10 mouse cellular contexts compared by ENCODE assay signal in genomic region chr9:56882818-56883217, GRCm38 (mm10). TPM values are rescaled to one million over a fixed set of nuclear protein-coding genes. Genes with fewer than 3 reads are reported as not detected.
A peak's percentile ranks its signal among the peaks of the same experiment; 100 is the strongest.
DNase-seq lines count a peak whose midpoint lies in the region; ATAC-seq and TF ChIP-seq lines count a peak whose summit lies in the region.
"Had no signal": no experiment of that assay in that cellular context is flagged by ENCODE, and none has a peak within 500 bp of the region (broad histone marks: within the 10 kb centered on the region; RNA-seq: fewer than 3 reads in every experiment).

No protein-coding gene starts in this region.

- H3K36me3 ChIP-seq in lung, embryonic 14.5 days (ENCODE audit: insufficient read depth), result peaks cover 22% of the 10 kb centered on the region; the same call in 1 of the 2 replicates
- H3K36me3 ChIP-seq in embryonic facial prominence, embryonic 15.5 days, result peaks cover 28% of the 10 kb centered on the region
- peaks cover 67% of the 10 kb centered on the region for H3K36me3 ChIP-seq in heart, embryonic 14.5 days (ENCODE audit: control insufficient read depth, insufficient read depth, low read length)
- H3K36me3 ChIP-seq in limb, embryonic 10.5 days, result peaks cover 22% of the 10 kb centered on the region; the same call in 1 of the 2 replicates
- H3K36me3 ChIP-seq: liver, embryonic 15.5 days had no signal

- no peak overlapping the region for H3K4me3 ChIP-seq in lung, embryonic 14.5 days (ENCODE audit: low read depth, low read length)
- H3K4me3 ChIP-seq in lung, adult 2 months (replicated peaks; ENCODE audit: extremely low read depth, low read depth, low read length), result no peak overlapping the region
- no peak overlapping the region for H3K4me3 ChIP-seq in embryonic facial prominence, embryonic 15.5 days (replicated peaks)
- no peak overlapping the region for H3K4me3 ChIP-seq in heart, embryonic 14.5 days (ENCODE audit: control insufficient read depth in 1 of 2, insufficient read depth in 1 of 2, low read depth in 1 of 2, low read length in 2 of 2)
- H3K4me3 ChIP-seq in limb, embryonic 10.5 days, result no peak overlapping the region
- H3K4me3 ChIP-seq: liver, embryonic 15.5 days had no signal

- H3K4me2 ChIP-seq in lung, embryonic 14.5 days, result no peak overlapping the region
- no peak overlapping the region for H3K4me2 ChIP-seq in embryonic facial prominence, embryonic 15.5 days (replicated peaks)
- no peak overlapping the region for H3K4me2 ChIP-seq in heart, embryonic 14.5 days (ENCODE audit: low read length)
- H3K4me2 ChIP-seq: liver, embryonic 15.5 days had no signal

- no peak for TF ChIP-seq POLR2A in lung, adult 2 months (IDR thresholded peaks at IDR 0.05; ENCODE audit: borderline replicate concordance, extremely low read depth, low read depth, low read length)

- no peak for TF ChIP-seq CTCF in lung, embryonic 14.5 days (IDR thresholded peaks at IDR 0.05; ENCODE audit: low read depth)
- TF ChIP-seq CTCF in lung, adult 2 months (IDR thresholded peaks at IDR 0.05; ENCODE audit: insufficient read depth, low read length), result no peak

- H3K9me3 ChIP-seq in lung, embryonic 14.5 days (ENCODE audit: low read depth, low read length), result no peaks in the 10 kb centered on the region
- no peaks in the 10 kb centered on the region for H3K9me3 ChIP-seq in embryonic facial prominence, embryonic 15.5 days (replicated peaks)
- H3K9me3 ChIP-seq in heart, embryonic 14.5 days (ENCODE audit: control insufficient read depth, low read length), result no peaks in the 10 kb centered on the region
- no peaks in the 10 kb centered on the region for H3K9me3 ChIP-seq in limb, embryonic 10.5 days (replicated peaks)
- H3K9me3 ChIP-seq: liver, embryonic 15.5 days had no signal

- H3K27ac ChIP-seq in lung, embryonic 14.5 days (ENCODE audit: low read depth), result peak overlapping the region; percentile 18; the same call in 1 of the 2 replicates
- H3K27ac ChIP-seq in embryonic facial prominence, embryonic 15.5 days (replicated peaks), result peak overlapping the region; percentile 58
- peak overlapping the region in 1 of 2 experiments; percentile 48; a peak in 2 of 4 replicates for H3K27ac ChIP-seq in heart, embryonic 14.5 days (replicated peaks in 1 of 2; ENCODE audit: control insufficient read depth in 1 of 2, insufficient read depth in 1 of 2, low read depth in 2 of 2, low read length in 2 of 2)
- H3K27ac ChIP-seq in limb, embryonic 10.5 days, result peak overlapping the region; percentile 83
- H3K27ac ChIP-seq: liver, embryonic 15.5 days had no signal

- H3K9ac ChIP-seq in lung, embryonic 14.5 days, result no peak overlapping the region
- H3K9ac ChIP-seq in embryonic facial prominence, embryonic 15.5 days, result no peak overlapping the region
- no peak overlapping the region; the same call in 1 of the 2 replicates for H3K9ac ChIP-seq in heart, embryonic 14.5 days (ENCODE audit: low read length)
- H3K9ac ChIP-seq: liver, embryonic 15.5 days had no signal

- ATAC-seq in lung, embryonic 14.5 days (ENCODE audit: insufficient read depth), result no peak
- ATAC-seq in embryonic facial prominence, embryonic 15.5 days (ENCODE audit: insufficient number of reproducible peaks, low FRiP score, low TSS enrichment, low read depth), result peak; percentile 12; the same call in 1 of the 2 replicates
- ATAC-seq in heart, embryonic 14.5 days (ENCODE audit: insufficient number of reproducible peaks, insufficient read depth, low FRiP score, low read depth), result peak; percentile 26; the same call in 1 of the 2 replicates

- no peaks in the 10 kb centered on the region for H3K27me3 ChIP-seq in lung, embryonic 14.5 days (ENCODE audit: insufficient read depth, low read length)
- H3K27me3 ChIP-seq in embryonic facial prominence, embryonic 15.5 days, result no peaks in the 10 kb centered on the region
- H3K27me3 ChIP-seq in heart, embryonic 14.5 days (ENCODE audit: control insufficient read depth, insufficient read depth, low read length), result no peaks in the 10 kb centered on the region
- peaks cover 4% of the 10 kb centered on the region; the same call in 1 of the 2 replicates for H3K27me3 ChIP-seq in limb, embryonic 10.5 days (ENCODE audit: low read depth, poor library complexity, severe bottlenecking)
- H3K27me3 ChIP-seq: liver, embryonic 15.5 days had no signal

- peaks cover 15% of the 10 kb centered on the region; the same call in 1 of the 2 replicates for H3K4me1 ChIP-seq in lung, embryonic 14.5 days (ENCODE audit: insufficient read depth)
- H3K4me1 ChIP-seq in lung, adult 2 months (ENCODE audit: control insufficient read depth, insufficient read depth, low read length), result no peaks in the 10 kb centered on the region
- H3K4me1 ChIP-seq in embryonic facial prominence, embryonic 15.5 days, result peaks cover 41% of the 10 kb centered on the region
- peaks cover 7 to 13% of the 10 kb centered on the region in 2 experiments; a peak in 3 of 4 replicates for H3K4me1 ChIP-seq in heart, embryonic 14.5 days (ENCODE audit: control insufficient read depth in 2 of 2, insufficient read depth in 2 of 2, low read length in 2 of 2)
- H3K4me1 ChIP-seq in limb, embryonic 10.5 days, result peaks cover 34% of the 10 kb centered on the region
- H3K4me1 ChIP-seq: liver, embryonic 15.5 days had no signal

- WGBS in lung, embryonic 14.5 days, result 49% methylated on average over 12 of the region's 12 CpGs
- 43% methylated on average over 12 of the region's 12 CpGs for WGBS in lung, adult 2 months
- 55% methylated on average over 12 of the region's 12 CpGs for WGBS in embryonic facial prominence, embryonic 15.5 days
- 57% methylated on average over 12 of the region's 12 CpGs for WGBS in heart, embryonic 14.5 days
- 65% methylated on average over 12 of the region's 12 CpGs for WGBS in limb, embryonic 10.5 days

- DNase-seq in lung, embryonic 14.5 days, result no peak
- no peak for DNase-seq in lung, adult 2 months
- no peak for DNase-seq in limb, embryonic 10.5 days (ENCODE audit: low spot score)
- no peak for DNase-seq in ovary, adult 18-20 months (ENCODE audit: low spot score)
- DNase-seq in spleen, postnatal 4 days (ENCODE audit: low spot score in 2 of 2), result no peak
- no peak for DNase-seq in ovary, postnatal 14 days (ENCODE audit: low spot score)
- DNase-seq: thymus, postnatal 4 days had no signal

RNA-seq across cellular contexts. Expression of gene Cspg4, which starts 18.0 kb away (rescaled TPM):
- 12.3 and 13.9 TPM in 2 replicates for polyA plus RNA-seq in lung, embryonic 14.5 days (2014; fragmentation: Nextera tagmentation; extraction: Ambion mirVana)
- 19.5 and 21.2 TPM in 2 replicates for polyA plus RNA-seq in lung, adult 2 months (2012; rRNA removed)
- 31.2 and 34.1 TPM in 2 replicates for polyA plus RNA-seq in embryonic facial prominence, embryonic 15.5 days (2015; fragmentation: Nextera tagmentation; extraction: Ambion mirVana)
- 23.0 and 24.3 TPM in 2 replicates for polyA plus RNA-seq in heart, embryonic 14.5 days (2014; fragmentation: Nextera tagmentation; extraction: Ambion mirVana)
- 2.1 and 5.0 TPM in 2 replicates for polyA plus RNA-seq in limb, embryonic 10.5 days (2016; fragmentation: Nextera tagmentation; extraction: Ambion mirVana)

RNA-seq across cellular contexts. Expression of gene Odf3l1, which starts 18.3 kb away (rescaled TPM):
- 0.23 and 1.1 TPM in 2 replicates for polyA plus RNA-seq in lung, embryonic 14.5 days (2014; fragmentation: Nextera tagmentation; extraction: Ambion mirVana)
- polyA plus RNA-seq in lung, adult 2 months (2012; rRNA removed), result 1.7 and 1.8 TPM in 2 replicates
- 0.88 and 1.1 TPM in 2 replicates for polyA plus RNA-seq in embryonic facial prominence, embryonic 15.5 days (2015; fragmentation: Nextera tagmentation; extraction: Ambion mirVana)
- polyA plus RNA-seq in heart, embryonic 14.5 days (2014; fragmentation: Nextera tagmentation; extraction: Ambion mirVana), result 0.50 and 0.72 TPM in 2 replicates
- polyA plus RNA-seq in limb, embryonic 10.5 days (2016; fragmentation: Nextera tagmentation; extraction: Ambion mirVana), result 0.35 TPM in 1 of 2 replicates, not detected in the other

RNA-seq across cellular contexts. Expression of gene Snx33, which starts 45.4 kb away (rescaled TPM):
- 7.8 and 9.5 TPM in 2 replicates for polyA plus RNA-seq in lung, embryonic 14.5 days (2014; fragmentation: Nextera tagmentation; extraction: Ambion mirVana)
- polyA plus RNA-seq in lung, adult 2 months (2012; rRNA removed), result 22.4 and 23.6 TPM in 2 replicates
- 10.3 and 12.2 TPM in 2 replicates for polyA plus RNA-seq in embryonic facial prominence, embryonic 15.5 days (2015; fragmentation: Nextera tagmentation; extraction: Ambion mirVana)
- polyA plus RNA-seq in heart, embryonic 14.5 days (2014; fragmentation: Nextera tagmentation; extraction: Ambion mirVana), result 5.5 and 5.9 TPM in 2 replicates
- 9.3 and 11.6 TPM in 2 replicates for polyA plus RNA-seq in limb, embryonic 10.5 days (2016; fragmentation: Nextera tagmentation; extraction: Ambion mirVana)

RNA-seq across cellular contexts. Expression of gene Imp3, which starts 54.5 kb away (rescaled TPM):
- 69.6 and 75.1 TPM in 2 replicates for polyA plus RNA-seq in lung, embryonic 14.5 days (2014; fragmentation: Nextera tagmentation; extraction: Ambion mirVana)
- 195 and 264 TPM in 2 replicates for polyA plus RNA-seq in lung, adult 2 months (2012; rRNA removed)
- 89.4 and 95.0 TPM in 2 replicates for polyA plus RNA-seq in embryonic facial prominence, embryonic 15.5 days (2015; fragmentation: Nextera tagmentation; extraction: Ambion mirVana)
- 60.0 and 70.5 TPM in 2 replicates for polyA plus RNA-seq in heart, embryonic 14.5 days (2014; fragmentation: Nextera tagmentation; extraction: Ambion mirVana)
- 70.5 and 77.9 TPM in 2 replicates for polyA plus RNA-seq in limb, embryonic 10.5 days (2016; fragmentation: Nextera tagmentation; extraction: Ambion mirVana)
